Mouse (Mus musculus): ENCODE measurements around the gene Slc12a5.
A peak's percentile ranks its signal among the peaks of the same experiment; 100 is the strongest.

Gene Slc12a5

DNA sequence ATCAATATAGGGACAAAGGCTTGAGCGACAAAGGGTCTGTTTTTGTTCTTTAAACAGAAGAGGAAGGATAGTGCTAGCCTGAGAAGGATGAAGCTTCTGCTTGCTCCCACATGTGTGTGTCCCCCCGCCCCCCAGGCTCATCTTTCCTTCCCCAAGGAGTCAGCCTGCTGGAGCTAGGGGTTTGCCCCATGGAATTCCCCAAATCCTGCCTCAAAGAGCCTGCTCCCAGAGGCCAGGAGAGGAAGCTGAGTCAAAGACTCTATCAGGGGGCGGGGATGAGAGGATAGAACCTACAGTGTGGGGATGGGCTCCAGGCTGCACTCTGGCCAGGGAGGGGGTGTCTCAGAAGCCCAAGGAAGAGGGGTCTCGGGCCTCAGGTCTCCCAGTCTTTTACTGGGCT lies 13.1 kb upstream of the Slc12a5 start:
- DNase-seq (ENCODE audit: low read depth): no peak

GRCm38 (mm10) chr2:164947930-164948329 lies 12.7 kb upstream of the Slc12a5 start:
- DNase-seq (ENCODE audit: low read depth): peak; percentile 71

GRCm38 (mm10) chr2:164948962-164949361 lies 11.6 kb upstream of the Slc12a5 start:
- no peak for DNase-seq (ENCODE audit: low read depth)

GRCm38 (mm10) chr2:164950501-164950900 lies 10.1 kb upstream of the Slc12a5 start:
- DNase-seq (ENCODE audit: low read depth): no peak

DNA sequence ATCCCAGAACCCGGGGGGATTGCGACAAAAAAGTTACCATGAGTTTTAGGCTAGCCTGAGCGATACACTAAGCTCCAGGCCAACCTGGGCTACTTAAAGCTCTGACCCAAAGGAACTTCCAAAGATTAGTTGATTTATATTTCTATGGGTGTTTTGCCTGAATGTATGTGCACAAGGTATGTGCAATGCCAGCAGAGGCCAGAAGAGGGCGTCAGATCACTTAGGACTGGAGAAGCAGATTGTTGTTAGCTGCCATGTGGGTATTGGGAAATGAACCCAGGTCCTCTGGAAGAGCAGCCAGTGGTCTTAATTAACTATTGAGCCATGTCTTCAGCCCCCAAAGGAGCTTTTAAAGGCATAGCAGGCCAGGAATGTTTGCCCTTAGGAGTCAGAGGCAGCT lies 8.9 kb upstream of the Slc12a5 start:
- peak; percentile 33 for DNase-seq (ENCODE audit: low read depth)

DNA sequence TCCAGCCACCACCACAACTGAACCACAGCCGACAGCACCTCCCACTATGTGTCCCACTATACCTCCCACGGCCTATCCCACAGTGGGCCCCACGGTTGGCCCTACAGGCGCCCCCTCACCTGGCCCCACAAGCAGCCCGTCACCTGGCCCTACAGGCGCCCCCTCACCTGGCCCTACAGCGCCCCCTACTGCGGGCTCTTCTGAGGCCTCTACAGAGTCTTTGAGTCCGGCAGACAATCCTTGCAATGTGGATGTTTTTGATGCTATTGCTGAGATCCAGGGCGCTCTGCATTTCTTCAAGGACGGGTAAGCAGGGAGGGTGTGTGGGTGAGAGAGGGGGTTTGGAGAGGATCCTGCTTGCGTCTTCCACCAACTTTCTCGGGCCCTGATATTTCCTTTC lies 8.2 kb upstream of the Slc12a5 start:
- peak; percentile 43 for DNase-seq (ENCODE audit: low read depth)

DNA sequence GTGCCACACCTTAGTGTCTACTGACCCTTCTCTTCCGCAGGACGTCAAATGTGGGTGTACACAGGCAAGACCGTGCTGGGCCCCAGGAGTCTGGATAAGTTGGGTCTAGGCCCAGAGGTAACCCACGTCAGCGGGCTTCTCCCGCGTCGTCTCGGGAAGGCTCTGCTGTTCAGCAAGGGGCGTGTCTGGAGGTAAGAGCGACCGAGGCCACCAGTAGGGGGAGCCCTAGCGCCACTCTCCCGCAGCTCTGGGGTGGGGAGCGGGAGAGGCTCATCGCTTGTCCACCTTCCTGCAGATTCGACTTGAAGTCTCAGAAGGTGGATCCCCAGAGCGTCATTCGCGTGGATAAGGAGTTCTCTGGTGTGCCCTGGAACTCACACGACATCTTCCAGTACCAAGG lies 7.4 kb upstream of the Slc12a5 start:
- peak; percentile 82 for DNase-seq (ENCODE audit: low read depth)

- no peak for DNase-seq (ENCODE audit: low read depth)
Measured at GRCm38 (mm10) chr2:164955725-164956124, 4.9 kb upstream of the Slc12a5 start.

GRCm38 (mm10) chr2:164956195-164956594 lies 4.4 kb upstream of the Slc12a5 start:
- DNase-seq (ENCODE audit: low read depth): no peak

- DNase-seq (ENCODE audit: low read depth): no peak
Measured at GRCm38 (mm10) chr2:164957548-164958315, 2.9 kb upstream of the Slc12a5 start.

- DNase-seq (ENCODE audit: low read depth): peak; percentile 88
Measured at GRCm38 (mm10) chr2:164961506-164962182, 1.0 kb downstream of the Slc12a5 start.

DNA sequence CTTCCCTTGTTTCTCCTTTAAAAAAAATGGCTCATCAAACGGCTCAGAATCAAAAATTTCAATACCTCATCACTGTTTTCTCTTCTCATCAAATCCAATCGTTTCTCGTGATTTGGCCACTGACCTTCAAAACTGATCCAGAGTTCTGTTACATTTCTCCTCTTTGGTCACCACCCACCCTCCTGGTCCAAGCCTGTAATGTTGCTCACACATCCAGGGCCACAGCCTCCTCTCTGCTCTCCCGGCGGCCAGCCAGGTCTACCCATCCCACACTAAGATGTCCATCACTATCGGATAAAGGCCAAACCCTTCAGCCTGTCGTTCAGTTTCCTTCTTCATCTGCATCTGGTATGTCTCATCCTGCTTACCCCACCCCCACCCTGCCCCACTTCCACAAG lies 1.6 kb downstream of the Slc12a5 start:
- no peak for DNase-seq (ENCODE audit: low read depth)

DNA sequence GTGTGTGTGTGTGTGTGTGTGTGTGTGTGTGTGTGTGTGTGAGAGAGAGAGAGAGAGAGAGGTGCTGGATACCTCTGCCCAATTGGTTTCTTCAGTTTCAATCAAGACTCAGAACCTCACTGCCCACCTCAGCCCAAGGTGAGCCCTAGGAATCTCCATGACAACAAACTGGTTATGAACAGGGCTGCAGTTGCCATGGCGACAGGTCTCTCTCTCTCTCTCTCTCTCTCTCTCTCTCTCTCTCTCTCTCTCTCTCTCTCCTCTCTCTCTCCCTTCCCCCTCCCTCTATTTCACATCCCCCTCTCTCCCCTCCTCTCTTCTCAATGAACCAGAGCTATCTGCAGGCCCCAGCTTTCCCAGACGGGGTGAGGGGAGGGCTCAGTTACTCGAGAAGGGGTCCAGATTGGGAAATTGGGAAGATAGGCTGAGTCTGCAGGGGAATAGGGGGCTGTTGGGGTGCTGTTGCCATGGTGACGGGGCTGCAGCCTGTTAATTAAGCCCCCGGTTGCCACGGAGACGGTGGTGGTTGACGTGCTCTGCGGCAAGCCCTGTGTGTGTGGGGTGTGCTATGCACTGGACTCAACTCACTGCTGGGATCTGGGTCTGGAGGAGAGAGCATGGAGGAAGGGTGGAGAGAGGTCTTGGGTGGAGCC lies 3.8 kb downstream of the Slc12a5 start:
- no peak for DNase-seq (ENCODE audit: low read depth)

DNA sequence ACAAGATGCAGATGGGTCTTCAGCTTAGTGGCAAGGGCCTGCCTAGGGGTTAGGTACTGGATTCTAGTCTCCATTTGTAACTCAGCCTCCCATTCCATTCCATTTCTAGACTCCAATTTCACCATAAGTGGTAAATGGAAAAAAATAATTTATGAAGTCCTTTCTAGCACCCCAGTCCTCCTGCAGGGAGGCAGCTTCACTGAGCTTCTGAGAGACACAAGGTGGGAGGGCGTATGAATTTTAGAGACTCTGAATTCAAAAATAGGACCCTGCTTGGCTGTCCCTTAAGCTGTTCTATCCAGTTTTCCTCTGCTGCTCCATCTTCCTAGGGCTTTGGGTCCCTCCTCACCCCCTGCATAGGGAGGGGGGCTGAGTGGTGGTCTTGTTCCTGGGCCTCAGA lies 4.4 kb downstream of the Slc12a5 start:
- no peak for DNase-seq (ENCODE audit: low read depth)

GRCm38 (mm10) chr2:164966381-164966780 lies 5.8 kb downstream of the Slc12a5 start:
- peak; percentile 62 for DNase-seq (ENCODE audit: low read depth)

DNA sequence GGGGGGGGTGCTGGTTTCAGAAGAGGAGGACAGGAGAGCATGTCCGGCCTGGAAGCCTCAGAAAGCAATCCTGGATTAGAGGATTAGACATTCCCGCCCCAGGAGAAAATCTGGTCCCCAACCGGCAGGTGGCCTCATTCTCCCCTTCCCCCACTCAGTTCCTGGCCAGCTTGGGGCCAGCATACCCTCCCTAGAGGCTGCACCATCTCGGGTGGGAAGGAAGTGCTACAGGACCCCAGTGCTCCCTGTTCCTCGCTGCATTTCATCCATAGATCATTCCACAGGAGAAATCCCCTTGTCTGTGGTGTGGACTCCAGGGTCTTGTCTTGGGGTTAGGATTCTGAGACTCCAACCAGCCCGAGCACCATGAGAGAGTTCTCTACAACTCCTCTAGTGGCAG lies 6.6 kb downstream of the Slc12a5 start:
- DNase-seq (ENCODE audit: low read depth): no peak

GRCm38 (mm10) chr2:164967761-164968440 lies 7.3 kb downstream of the Slc12a5 start:
- no peak for DNase-seq (ENCODE audit: low read depth)

DNA sequence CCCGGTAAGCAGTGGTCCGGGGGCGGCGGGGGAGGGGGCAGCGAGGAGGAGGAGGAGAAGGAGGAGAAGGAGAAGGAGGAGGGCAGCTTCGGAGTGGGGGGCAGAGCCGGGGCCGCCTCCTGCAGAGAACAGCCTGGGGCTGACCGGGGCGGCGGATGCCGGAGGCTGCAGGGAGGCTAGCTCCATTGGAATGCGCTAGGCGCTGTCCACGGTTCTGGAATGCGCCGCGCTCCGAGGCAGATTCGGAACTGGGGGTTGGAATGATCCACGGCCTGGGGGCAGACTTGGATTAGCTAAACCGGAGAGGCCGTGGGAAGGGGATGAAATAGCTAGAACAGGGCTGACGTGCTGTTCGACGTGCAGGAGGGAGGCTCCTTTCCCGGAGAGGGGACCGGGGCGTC lies 7.8 kb downstream of the Slc12a5 start:
- DNase-seq (ENCODE audit: low read depth): no peak

GRCm38 (mm10) chr2:164969348-164969781 lies 8.8 kb downstream of the Slc12a5 start:
- no peak for DNase-seq (ENCODE audit: low read depth)

GRCm38 (mm10) chr2:164970631-164971196 lies 10.1 kb downstream of the Slc12a5 start:
- no peak for DNase-seq (ENCODE audit: low read depth)

- peak; percentile 96 for DNase-seq (ENCODE audit: low read depth)
Measured at GRCm38 (mm10) chr2:164972646-164973045, 12.0 kb downstream of the Slc12a5 start.

DNA sequence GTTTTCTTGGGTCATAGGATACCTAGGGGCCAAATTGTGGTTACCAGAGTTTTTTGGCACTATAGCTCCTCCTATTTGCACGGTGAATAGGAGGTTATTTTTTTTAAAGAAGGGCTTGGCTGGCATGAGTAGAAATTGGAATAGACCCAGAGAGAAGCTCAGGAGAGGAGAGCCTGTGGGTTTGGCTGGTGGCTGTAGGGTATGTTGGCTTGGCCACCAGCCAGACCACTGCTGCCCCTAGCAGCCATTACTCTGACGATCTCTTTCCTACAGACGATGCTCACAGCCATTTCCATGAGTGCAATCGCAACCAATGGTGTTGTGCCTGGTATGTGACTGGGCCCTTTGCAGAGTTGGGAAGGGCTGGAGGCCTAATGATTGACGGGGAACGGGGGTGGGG lies 15.0 kb downstream of the Slc12a5 start:
- peak; percentile 84 for DNase-seq (ENCODE audit: low read depth)
